Mouse (Mus musculus): Measurements from ENCODE around the gene Gm37419.

The Gm37419 gene

GRCm38 (mm10) chr16:23988466-23989208 lies at the start of gene Gm37419, which contains the start of gene Bcl6:
Gene Gm37419, plus strand, starts transcription at chr16:23988482.
Gene Bcl6, minus strand, starts transcription at chr16:23988852.
- in situ Hi-C loops (cut with MboI, MseI), result loop anchor here (5.0 to 10.0 kb wide), 5 partner anchors 164 to 846 kb away; partner anchors contain the start of gene Lpp (in 1 of the 2)

DNA sequence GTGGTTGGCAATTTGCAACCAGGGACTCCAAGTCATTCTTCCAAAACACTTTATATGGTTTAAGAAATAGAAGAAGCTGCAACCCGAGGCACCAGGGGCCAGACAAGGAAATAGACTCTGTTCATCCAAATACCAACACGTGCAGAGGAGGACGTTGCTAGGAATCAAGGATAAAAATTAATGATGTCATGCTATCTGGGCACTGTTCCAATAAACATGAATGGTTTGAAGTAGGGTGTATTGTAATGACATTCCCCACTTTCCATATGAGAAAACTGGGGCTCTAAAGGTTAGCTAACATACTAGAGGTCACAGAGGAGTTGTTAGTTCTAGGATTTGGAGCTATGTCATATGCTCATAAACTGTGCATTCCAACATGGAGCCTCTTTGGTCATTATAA lies 43.5 kb upstream of the Gm37419 start:
- in situ Hi-C loops (cut with MboI, MseI), result no loop called here

GRCm38 (mm10) chr16:23947654-23948053 lies 40.6 kb upstream of the Gm37419 start:
- in situ Hi-C loops (cut with MboI, MseI), result no loop called here

- in situ Hi-C loops (cut with MboI, MseI), result no loop called here
Observed at GRCm38 (mm10) chr16:23952101-23952727, 36.1 kb upstream of the Gm37419 start.

- in situ Hi-C loops (cut with MboI, MseI), result no loop called here
Observed at GRCm38 (mm10) chr16:23953189-23953958, 34.9 kb upstream of the Gm37419 start.

- in situ Hi-C loops (cut with MboI, MseI), result no loop called here
Observed at GRCm38 (mm10) chr16:23953959-23954260, 34.4 kb upstream of the Gm37419 start.

DNA sequence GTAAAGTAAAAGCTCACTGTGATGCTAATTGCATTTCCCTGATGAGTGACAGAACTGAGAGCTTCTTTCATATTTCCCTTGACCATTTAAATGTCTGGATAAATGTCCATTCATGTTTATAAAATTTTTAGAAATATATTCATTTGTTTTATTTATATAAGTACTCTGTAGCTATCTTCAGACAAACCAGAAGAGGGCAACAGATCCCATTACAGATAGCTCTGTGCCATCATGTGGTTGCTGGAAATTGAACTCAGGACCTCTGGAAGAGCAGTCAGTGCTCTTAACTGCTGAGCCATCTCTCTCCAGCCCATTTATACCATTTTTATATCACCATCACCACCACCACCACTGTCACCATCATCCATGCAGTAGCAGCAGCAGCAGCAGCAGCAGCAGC lies 29.3 kb upstream of the Gm37419 start:
- in situ Hi-C loops (cut with MboI, MseI), result no loop called here

GRCm38 (mm10) chr16:23962401-23962800 lies 25.9 kb upstream of the Gm37419 start:
- in situ Hi-C loops (cut with MboI, MseI), result loop anchor here in 1 of 2 experiments (5.0 kb wide), 2 partner anchors 1300 to 1385 kb away; no protein-coding TSS in a partner anchor

DNA sequence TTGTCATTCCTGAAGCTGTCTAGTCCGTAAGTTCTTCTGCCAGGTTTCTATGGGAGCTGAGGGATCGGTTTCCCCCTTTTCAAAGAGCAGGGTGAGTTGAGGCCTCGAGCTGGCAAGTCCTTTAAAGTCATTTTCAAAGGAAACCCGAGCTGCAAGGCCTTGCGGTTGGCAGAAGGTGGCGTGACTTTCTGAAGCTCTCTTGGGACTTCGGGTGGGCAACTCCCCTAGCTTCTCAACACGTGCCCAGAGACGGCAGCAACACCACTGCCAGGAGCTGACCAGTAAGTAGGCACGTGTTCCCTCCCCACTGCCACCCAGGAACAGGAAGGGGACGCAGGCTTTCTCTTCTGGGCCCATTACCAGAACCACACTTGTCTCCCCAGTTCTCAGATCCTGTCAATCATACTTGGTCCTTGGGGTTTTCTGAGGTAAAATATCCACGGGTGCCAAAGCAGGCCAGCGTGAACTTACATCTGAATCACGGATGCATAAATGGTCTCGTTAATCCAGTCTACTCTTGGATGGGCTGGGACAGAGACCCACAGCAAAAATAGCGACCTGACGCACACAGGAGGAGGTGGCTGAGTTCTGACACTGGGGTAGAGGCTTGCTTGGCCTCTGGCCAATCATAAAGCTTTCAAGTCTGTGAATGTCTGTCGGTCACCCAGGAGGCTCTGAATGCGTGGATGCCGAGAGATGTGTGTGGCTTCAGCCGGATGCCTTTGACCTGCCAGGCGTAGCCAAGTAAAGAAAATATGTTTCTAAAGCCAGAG lies 24.2 kb upstream of the Gm37419 start:
- in situ Hi-C loops (cut with MboI, MseI), result loop anchor here in 1 of 2 experiments (5.0 kb wide), 2 partner anchors 1298 to 1383 kb away; no protein-coding TSS in a partner anchor

- in situ Hi-C loops (cut with MboI, MseI), result loop anchor here in 1 of 2 experiments (5.0 kb wide), 3 partner anchors 922 to 1382 kb away; no protein-coding TSS in a partner anchor
Observed at GRCm38 (mm10) chr16:23964706-23965367, 23.4 kb upstream of the Gm37419 start.

GRCm38 (mm10) chr16:23966066-23966465 lies 22.2 kb upstream of the Gm37419 start:
- in situ Hi-C loops (cut with MboI, MseI), result loop anchor here in 1 of 2 experiments (5.0 kb wide), 1 partner anchor 921 kb away; no protein-coding TSS in a partner anchor

GRCm38 (mm10) chr16:23967301-23967700 lies 21.0 kb upstream of the Gm37419 start:
- in situ Hi-C loops (cut with MboI, MseI), result loop anchor here in 1 of 2 experiments (5.0 kb wide), 1 partner anchor 920 kb away; no protein-coding TSS in a partner anchor

DNA sequence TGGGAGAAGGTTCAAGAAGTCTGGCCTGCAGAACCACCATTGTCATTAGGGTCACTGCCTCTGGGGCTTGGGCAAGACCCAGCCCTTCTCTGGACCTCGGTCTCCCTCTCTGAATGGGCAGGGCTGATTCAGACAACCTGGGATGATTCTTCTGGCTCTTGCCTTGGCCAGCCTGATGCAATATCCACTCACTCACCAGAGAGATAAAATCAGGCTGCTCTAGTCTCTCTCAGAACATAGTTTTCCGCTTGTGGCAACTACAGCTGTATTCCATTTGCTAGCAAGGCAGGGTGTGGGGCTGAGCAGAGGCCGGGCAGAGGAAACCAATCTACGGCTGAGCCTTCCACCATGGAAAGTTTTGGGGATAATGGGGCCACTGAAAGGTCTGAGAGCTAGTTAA lies 19.4 kb upstream of the Gm37419 start:
- in situ Hi-C loops (cut with MboI, MseI), result loop anchor here in 1 of 2 experiments (5.0 kb wide), 1 partner anchor 918 kb away; no protein-coding TSS in a partner anchor

DNA sequence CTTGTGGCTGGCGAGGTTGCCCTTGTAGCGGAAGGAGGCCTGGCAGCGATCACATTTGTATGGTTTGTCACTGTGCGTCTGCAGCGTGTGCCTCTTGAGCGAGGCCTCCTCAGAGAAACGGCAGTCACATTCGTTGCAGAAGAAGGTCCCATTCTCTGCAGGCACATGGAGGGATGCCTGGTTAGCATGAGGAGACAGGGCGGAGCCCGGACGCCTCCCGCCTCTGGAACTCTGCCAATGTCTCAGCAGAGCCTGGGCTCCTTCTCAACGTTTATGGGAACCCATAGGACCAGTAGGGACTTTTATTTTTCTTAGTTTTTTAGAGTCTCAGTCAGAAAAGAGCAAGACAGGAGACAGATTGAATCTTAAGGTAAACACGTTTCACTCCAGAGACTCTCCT lies 18.4 kb upstream of the Gm37419 start:
- in situ Hi-C loops (cut with MboI, MseI), result loop anchor here (5.0 kb wide), 2 partner anchors 917 to 1382 kb away; no protein-coding TSS in a partner anchor

- in situ Hi-C loops (cut with MboI, MseI), result loop anchor here in 1 of 2 experiments (5.0 kb wide), 1 partner anchor 1380 kb away; no protein-coding TSS in a partner anchor
Observed at GRCm38 (mm10) chr16:23972126-23972740, 16.0 kb upstream of the Gm37419 start.

- in situ Hi-C loops (cut with MboI, MseI), result loop anchor here in 1 of 2 experiments (5.0 kb wide), 1 partner anchor 1379 kb away; no protein-coding TSS in a partner anchor
Observed at GRCm38 (mm10) chr16:23972901-23973300, 15.4 kb upstream of the Gm37419 start.

GRCm38 (mm10) chr16:23973635-23974367 lies 14.5 kb upstream of the Gm37419 start:
- in situ Hi-C loops (cut with MboI, MseI), result loop anchor here in 1 of 2 experiments (5.0 kb wide), 1 partner anchor 1378 kb away; no protein-coding TSS in a partner anchor

GRCm38 (mm10) chr16:23976196-23976595 lies 12.1 kb upstream of the Gm37419 start:
- in situ Hi-C loops (cut with MboI, MseI), result no loop called here

DNA sequence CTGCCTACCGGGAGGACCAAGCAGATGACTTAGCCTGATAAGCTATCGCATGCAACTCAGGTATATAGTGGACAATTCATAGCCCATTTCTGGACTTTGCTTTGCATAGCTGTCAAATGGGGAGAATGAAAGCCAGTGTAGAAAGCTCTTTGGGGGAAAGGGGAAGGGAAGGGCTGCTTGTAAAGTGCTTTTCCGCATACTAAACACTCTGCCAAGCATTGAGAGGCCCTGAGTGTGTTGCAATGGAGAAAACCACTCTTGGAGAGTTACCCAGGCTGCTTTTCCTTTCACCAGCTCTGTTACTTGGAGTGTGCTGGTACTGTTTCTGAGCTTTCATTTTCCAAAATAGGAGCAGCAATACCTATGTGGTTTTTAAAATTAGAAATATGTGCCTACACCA lies 10.6 kb upstream of the Gm37419 start:
- in situ Hi-C loops (cut with MboI, MseI), result no loop called here
